Mouse (Mus musculus): ENCODE data around the gene Luc7l3. TPM values are rescaled to one million over a fixed set of nuclear protein-coding genes. Genes with fewer than 3 reads are reported as not detected.

Luc7l3 gene
- polyA plus RNA-seq, 1 experiment from 2014 or later = 88.8 TPM

GRCm38 (mm10) chr11:94276869-94277337, 44.9 kb downstream of the Luc7l3 start:
- WGBS = 6% methylated on average over 20 of the region's 20 CpGs
- Histone ChIP-seq H3K4me3 (ENCODE audit: low read depth, low read length) (peak overlapping the region; percentile 33), H3K9ac (ENCODE audit: low read depth, low read length) (peak overlapping the region; percentile 58), H3K4me1 (ENCODE audit: control insufficient read depth, insufficient read depth, low read length) (no peaks in the 10 kb centered on the region), H3K4me2 (ENCODE audit: low read depth, low read length) (peak overlapping the region; percentile 58), H3K36me3 (ENCODE audit: control insufficient read depth, insufficient read depth, low read length) (no peaks in the 10 kb centered on the region), H3K27ac (replicated peaks; ENCODE audit: low read depth, low read length) (no peak overlapping the region), H3K9me3 (ENCODE audit: control insufficient read depth, low read length) (no peaks in the 10 kb centered on the region), H3K27me3 (replicated peaks; ENCODE audit: control insufficient read depth, insufficient read depth, low read length) (no peaks in the 10 kb centered on the region)
- ATAC-seq (ENCODE audit: low read depth) (peak; percentile 86), DNase-seq (ENCODE audit: low spot score) (peak; percentile 95)

- DNase-seq (ENCODE audit: low spot score) (no peak), ATAC-seq (ENCODE audit: low read depth) (no peak)
- no peak overlapping the region for H3K4me2 ChIP-seq (ENCODE audit: low read depth, low read length)
- H3K9me3 ChIP-seq (ENCODE audit: control insufficient read depth, low read length) = no peaks in the 10 kb centered on the region
- H3K36me3 ChIP-seq (ENCODE audit: control insufficient read depth, insufficient read depth, low read length) = no peaks in the 10 kb centered on the region
- WGBS = 90% methylated on average over 2 of the region's 2 CpGs
- H3K4me3 ChIP-seq (ENCODE audit: low read depth, low read length) = no peak overlapping the region
- H3K27me3 ChIP-seq (replicated peaks; ENCODE audit: control insufficient read depth, insufficient read depth, low read length) = no peaks in the 10 kb centered on the region
- H3K9ac ChIP-seq (ENCODE audit: low read depth, low read length) = no peak overlapping the region
- no peaks in the 10 kb centered on the region for H3K4me1 ChIP-seq (ENCODE audit: control insufficient read depth, insufficient read depth, low read length)
- H3K27ac ChIP-seq (replicated peaks; ENCODE audit: low read depth, low read length) = no peak overlapping the region
Observed at GRCm38 (mm10) chr11:94275686-94276085, 46.1 kb downstream of the Luc7l3 start.

GRCm38 (mm10) chr11:94275226-94275625, 46.6 kb downstream of the Luc7l3 start:
- DNase-seq (ENCODE audit: low spot score) (no peak), ATAC-seq (ENCODE audit: low read depth) (no peak)
- no peaks in the 10 kb centered on the region for H3K27me3 ChIP-seq (replicated peaks; ENCODE audit: control insufficient read depth, insufficient read depth, low read length)
- no peaks in the 10 kb centered on the region for H3K9me3 ChIP-seq (ENCODE audit: control insufficient read depth, low read length)
- no peaks in the 10 kb centered on the region for H3K36me3 ChIP-seq (ENCODE audit: control insufficient read depth, insufficient read depth, low read length)
- no peak overlapping the region for H3K9ac ChIP-seq (ENCODE audit: low read depth, low read length)
- no peak overlapping the region for H3K27ac ChIP-seq (replicated peaks; ENCODE audit: low read depth, low read length)
- H3K4me2 ChIP-seq (ENCODE audit: low read depth, low read length) = no peak overlapping the region
- no peaks in the 10 kb centered on the region for H3K4me1 ChIP-seq (ENCODE audit: control insufficient read depth, insufficient read depth, low read length)
- 72% methylated on average over 7 of the region's 7 CpGs for whole genome bisulfite sequencing
- no peak overlapping the region for H3K4me3 ChIP-seq (ENCODE audit: low read depth, low read length)

GRCm38 (mm10) chr11:94274206-94274867, 47.5 kb downstream of the Luc7l3 start:
- no peak for DNase-seq (ENCODE audit: low spot score)
- Histone ChIP-seq H3K9ac (ENCODE audit: low read depth, low read length) (no peak overlapping the region), H3K4me3 (ENCODE audit: low read depth, low read length) (no peak overlapping the region), H3K27me3 (replicated peaks; ENCODE audit: control insufficient read depth, insufficient read depth, low read length) (no peaks in the 10 kb centered on the region), H3K9me3 (ENCODE audit: control insufficient read depth, low read length) (no peaks in the 10 kb centered on the region), H3K4me1 (ENCODE audit: control insufficient read depth, insufficient read depth, low read length) (no peaks in the 10 kb centered on the region), H3K4me2 (ENCODE audit: low read depth, low read length) (no peak overlapping the region), H3K36me3 (ENCODE audit: control insufficient read depth, insufficient read depth, low read length) (no peaks in the 10 kb centered on the region), H3K27ac (replicated peaks; ENCODE audit: low read depth, low read length) (no peak overlapping the region)
- 87% methylated on average over 10 of the region's 10 CpGs for WGBS
- no peak for ATAC-seq (ENCODE audit: low read depth)

- no peak overlapping the region for H3K9ac ChIP-seq (ENCODE audit: low read depth, low read length)
- ATAC-seq (ENCODE audit: low read depth) (no peak), DNase-seq (ENCODE audit: low spot score) (no peak)
- WGBS = 85% methylated on average over 21 of the region's 21 CpGs
- H3K27ac ChIP-seq (replicated peaks; ENCODE audit: low read depth, low read length) = no peak overlapping the region
- H3K4me2 ChIP-seq (ENCODE audit: low read depth, low read length) = no peak overlapping the region
- no peaks in the 10 kb centered on the region for H3K36me3 ChIP-seq (ENCODE audit: control insufficient read depth, insufficient read depth, low read length)
- H3K9me3 ChIP-seq (ENCODE audit: control insufficient read depth, low read length) = no peaks in the 10 kb centered on the region
- no peaks in the 10 kb centered on the region for H3K27me3 ChIP-seq (replicated peaks; ENCODE audit: control insufficient read depth, insufficient read depth, low read length)
- no peak overlapping the region for H3K4me3 ChIP-seq (ENCODE audit: low read depth, low read length)
- H3K4me1 ChIP-seq (ENCODE audit: control insufficient read depth, insufficient read depth, low read length) = no peaks in the 10 kb centered on the region
Observed at GRCm38 (mm10) chr11:94272960-94273927, 48.5 kb downstream of the Luc7l3 start.

GRCm38 (mm10) chr11:94271015-94271414, 50.8 kb downstream of the Luc7l3 start:
- H3K27me3 ChIP-seq (replicated peaks; ENCODE audit: control insufficient read depth, insufficient read depth, low read length) = no peaks in the 10 kb centered on the region
- no peak overlapping the region for H3K27ac ChIP-seq (replicated peaks; ENCODE audit: low read depth, low read length)
- no peak overlapping the region for H3K4me2 ChIP-seq (ENCODE audit: low read depth, low read length)
- H3K4me1 ChIP-seq (ENCODE audit: control insufficient read depth, insufficient read depth, low read length) = no peaks in the 10 kb centered on the region
- H3K4me3 ChIP-seq (ENCODE audit: low read depth, low read length) = no peak overlapping the region
- ATAC-seq (ENCODE audit: low read depth) (no peak), DNase-seq (ENCODE audit: low spot score) (no peak)
- no peaks in the 10 kb centered on the region for H3K36me3 ChIP-seq (ENCODE audit: control insufficient read depth, insufficient read depth, low read length)
- H3K9ac ChIP-seq (ENCODE audit: low read depth, low read length) = no peak overlapping the region
- WGBS = 83% methylated on average over 2 of the region's 2 CpGs
- H3K9me3 ChIP-seq (ENCODE audit: control insufficient read depth, low read length) = no peaks in the 10 kb centered on the region

- no peak for ATAC-seq (ENCODE audit: low read depth)
- H3K27ac ChIP-seq (replicated peaks; ENCODE audit: low read depth, low read length) = no peak overlapping the region
- 87% methylated on average over 7 of the region's 7 CpGs for WGBS
Observed at GRCm38 (mm10) chr11:94269906-94270305, 51.9 kb downstream of the Luc7l3 start.

GRCm38 (mm10) chr11:94268761-94269160, 53.0 kb downstream of the Luc7l3 start:
- no peak overlapping the region for H3K9ac ChIP-seq (ENCODE audit: low read depth, low read length)
- H3K27ac ChIP-seq (replicated peaks; ENCODE audit: low read depth, low read length) = no peak overlapping the region
- no peak overlapping the region for H3K4me2 ChIP-seq (ENCODE audit: low read depth, low read length)
- ATAC-seq (ENCODE audit: low read depth) = no peak
- H3K4me1 ChIP-seq (ENCODE audit: control insufficient read depth, insufficient read depth, low read length) = peaks cover 8% of the 10 kb centered on the region
- no peaks in the 10 kb centered on the region for H3K27me3 ChIP-seq (replicated peaks; ENCODE audit: control insufficient read depth, insufficient read depth, low read length)
- DNase-seq (ENCODE audit: low spot score) = no peak
- no peak overlapping the region for H3K4me3 ChIP-seq (ENCODE audit: low read depth, low read length)
- no peaks in the 10 kb centered on the region for H3K9me3 ChIP-seq (ENCODE audit: control insufficient read depth, low read length)
- no peaks in the 10 kb centered on the region for H3K36me3 ChIP-seq (ENCODE audit: control insufficient read depth, insufficient read depth, low read length)

More at GRCm38 (mm10) chr11:94269906-94270305, 51.9 kb downstream of the Luc7l3 start:
- Histone ChIP-seq H3K4me2 (ENCODE audit: low read depth, low read length) (no peak overlapping the region), H3K4me3 (ENCODE audit: low read depth, low read length) (no peak overlapping the region), H3K27me3 (replicated peaks; ENCODE audit: control insufficient read depth, insufficient read depth, low read length) (no peaks in the 10 kb centered on the region), H3K36me3 (ENCODE audit: control insufficient read depth, insufficient read depth, low read length) (no peaks in the 10 kb centered on the region), H3K9me3 (ENCODE audit: control insufficient read depth, low read length) (no peaks in the 10 kb centered on the region), H3K9ac (ENCODE audit: low read depth, low read length) (no peak overlapping the region), H3K4me1 (ENCODE audit: control insufficient read depth, insufficient read depth, low read length) (peaks cover 3% of the 10 kb centered on the region)
- DNase-seq (ENCODE audit: low spot score) = no peak
